Comparison of ENCODE assay signal across 15 mouse cellular contexts in genomic region chr3:42065093-42065935, GRCm38 (mm10).
A peak's percentile ranks its signal among the peaks of the same experiment; 100 is the strongest.
DNase-seq lines count a peak whose midpoint lies in the region; ATAC-seq and TF ChIP-seq lines count a peak whose summit lies in the region.
"Had no signal": no experiment of that assay in that cellular context is flagged by ENCODE, and none has a peak within 500 bp of the region (broad histone marks: within the 10 kb centered on the region; RNA-seq: fewer than 3 reads in every experiment).

No protein-coding gene starts in this region.

- no peak for ATAC-seq in embryonic facial prominence, embryonic 14.5 days (ENCODE audit: low read depth)
- peak; percentile 63 for ATAC-seq in hindbrain, embryonic 16.5 days
- ATAC-seq in midbrain, embryonic 16.5 days = peak; percentile 70; the same call in 1 of the 2 replicates
- ATAC-seq: liver, embryonic 12.5 days; lung, postnatal 0 days had no signal

- WGBS in embryonic facial prominence, embryonic 14.5 days = 31% methylated on average over 7 of the region's 7 CpGs
- 15% methylated on average over 7 of the region's 7 CpGs for WGBS in hindbrain, embryonic 16.5 days
- 16% methylated on average over 7 of the region's 7 CpGs for WGBS in midbrain, embryonic 16.5 days
- 56% methylated on average over 7 of the region's 7 CpGs for WGBS in kidney, adult 2 months

- no peaks in the 10 kb centered on the region for H3K9me3 ChIP-seq in embryonic facial prominence, embryonic 14.5 days (ENCODE audit: control insufficient read depth, low read length)
- no peaks in the 10 kb centered on the region for H3K9me3 ChIP-seq in hindbrain, embryonic 16.5 days (ENCODE audit: control insufficient read depth, low read length)
- H3K9me3 ChIP-seq in midbrain, embryonic 16.5 days (replicated peaks; ENCODE audit: control insufficient read depth, low read length, poor library complexity, severe bottlenecking) = no peaks in the 10 kb centered on the region
- H3K9me3 ChIP-seq: G1E; heart, embryonic 13.5 days; liver, embryonic 12.5 days had no signal

- no peak overlapping the region for H3K27ac ChIP-seq in embryonic facial prominence, embryonic 14.5 days (replicated peaks; ENCODE audit: low read depth, low read length)
- no peak overlapping the region for H3K27ac ChIP-seq in hindbrain, embryonic 16.5 days (ENCODE audit: low read depth, low read length)
- no peak overlapping the region for H3K27ac ChIP-seq in midbrain, embryonic 16.5 days (ENCODE audit: low read length)
- no peak overlapping the region for H3K27ac ChIP-seq in kidney, adult 2 months (ENCODE audit: insufficient read depth, low read depth, low read length)
- H3K27ac ChIP-seq: heart, embryonic 13.5 days; liver, embryonic 12.5 days had no signal

- no peak overlapping the region for H3K4me2 ChIP-seq in embryonic facial prominence, embryonic 14.5 days (ENCODE audit: low read depth, low read length)
- no peak overlapping the region for H3K4me2 ChIP-seq in hindbrain, embryonic 16.5 days (ENCODE audit: low read length)
- no peak overlapping the region for H3K4me2 ChIP-seq in midbrain, embryonic 16.5 days (ENCODE audit: low read length)
- H3K4me2 ChIP-seq: heart, embryonic 13.5 days; liver, embryonic 12.5 days had no signal

- no peak for TF ChIP-seq CTCF in brain, embryonic 14.5 days (IDR thresholded peaks at IDR 0.05; ENCODE audit: borderline replicate concordance, extremely low read depth, insufficient read depth, insufficient read length)
- no peak for TF ChIP-seq CTCF in kidney, adult 2 months (conservative IDR thresholded peaks at IDR 0.05; ENCODE audit: insufficient read depth, insufficient read length, low read depth, low read length)

- H3K4me1 ChIP-seq in embryonic facial prominence, embryonic 14.5 days (ENCODE audit: control insufficient read depth, insufficient read depth, low read length) = peaks cover 5% of the 10 kb centered on the region; the same call in 1 of the 2 replicates
- peaks cover 5% of the 10 kb centered on the region for H3K4me1 ChIP-seq in hindbrain, embryonic 16.5 days (ENCODE audit: control insufficient read depth, insufficient read depth, low read depth, low read length)
- 0 out of 2 replicates have a peak, but pooled peaks cover 4% of the 10 kb centered on the region for H3K4me1 ChIP-seq in midbrain, embryonic 16.5 days (ENCODE audit: control insufficient read depth, insufficient read depth, low read length)
- H3K4me1 ChIP-seq in kidney, adult 2 months (ENCODE audit: control insufficient read depth, insufficient read depth, low read length) = no peaks in the 10 kb centered on the region
- H3K4me1 ChIP-seq: heart, embryonic 13.5 days; liver, embryonic 12.5 days had no signal

- no peaks in the 10 kb centered on the region for H3K36me3 ChIP-seq in embryonic facial prominence, embryonic 14.5 days (ENCODE audit: control insufficient read depth, insufficient read depth, low read length)
- no peaks in the 10 kb centered on the region for H3K36me3 ChIP-seq in hindbrain, embryonic 16.5 days (ENCODE audit: control insufficient read depth, insufficient read depth, low read length)
- H3K36me3 ChIP-seq in midbrain, embryonic 16.5 days (ENCODE audit: control insufficient read depth, insufficient read depth, low read length) = no peaks in the 10 kb centered on the region
- no peaks in the 10 kb centered on the region for H3K36me3 ChIP-seq in kidney, adult 2 months (ENCODE audit: control insufficient read depth, insufficient read depth, low read length)
- H3K36me3 ChIP-seq: G1E; heart, embryonic 13.5 days; liver, embryonic 12.5 days had no signal

- no peaks in the 10 kb centered on the region for H3K27me3 ChIP-seq in embryonic facial prominence, embryonic 14.5 days (replicated peaks; ENCODE audit: control insufficient read depth, insufficient read depth, low read length)
- no peaks in the 10 kb centered on the region for H3K27me3 ChIP-seq in hindbrain, embryonic 16.5 days (replicated peaks; ENCODE audit: control insufficient read depth, insufficient read depth, low read length)
- no peaks in the 10 kb centered on the region for H3K27me3 ChIP-seq in midbrain, embryonic 16.5 days (ENCODE audit: control insufficient read depth, insufficient read depth, low read depth, low read length)
- H3K27me3 ChIP-seq in kidney, adult 2 months (replicated peaks; ENCODE audit: control insufficient read depth, insufficient read depth, low read length) = no peaks in the 10 kb centered on the region
- H3K27me3 ChIP-seq: heart, embryonic 13.5 days; liver, embryonic 12.5 days had no signal

- H3K4me3 ChIP-seq in embryonic facial prominence, embryonic 14.5 days (ENCODE audit: low read depth, low read length) = no peak overlapping the region
- H3K4me3 ChIP-seq in hindbrain, embryonic 16.5 days (ENCODE audit: low read length) = no peak overlapping the region
- H3K4me3 ChIP-seq in midbrain, embryonic 16.5 days (ENCODE audit: low read depth, low read length) = no peak overlapping the region
- no peak overlapping the region for H3K4me3 ChIP-seq in kidney, adult 2 months (ENCODE audit: insufficient read depth, low read depth, low read length)
- H3K4me3 ChIP-seq: erythroblast, embryonic 14.5 days; heart, embryonic 13.5 days; liver, embryonic 12.5 days had no signal

- peak; percentile 71 for DNase-seq in brain, embryonic 14.5 days (ENCODE audit: low read depth)
- DNase-seq in embryonic facial prominence, embryonic 14.5 days (ENCODE audit: low spot score) = peak; percentile 41
- no peak for DNase-seq in urinary bladder, postnatal 4 days (ENCODE audit: low spot score in 2 of 2)
- no peak for DNase-seq in gastrocnemius, adult 18-20 months (ENCODE audit: low spot score)
- DNase-seq in heart, adult 18-20 months = no peak
- no peak for DNase-seq in kidney, adult 2 months
- DNase-seq: adrenal gland, postnatal 14 days; gastrocnemius, postnatal 10 days had no signal

- no peak overlapping the region for H3K9ac ChIP-seq in embryonic facial prominence, embryonic 14.5 days (ENCODE audit: low read depth, low read length)
- no peak overlapping the region for H3K9ac ChIP-seq in hindbrain, embryonic 16.5 days (ENCODE audit: low read depth, low read length)
- no peak overlapping the region for H3K9ac ChIP-seq in midbrain, embryonic 16.5 days (ENCODE audit: low read depth, low read length)
- H3K9ac ChIP-seq: heart, embryonic 13.5 days; liver, embryonic 12.5 days had no signal

- no peak for TF ChIP-seq POLR2A in brain, embryonic 14.5 days (IDR thresholded peaks at IDR 0.05; ENCODE audit: borderline replicate concordance, extremely low read depth, insufficient read depth, insufficient read length, poor library complexity, severe bottlenecking)
- TF ChIP-seq POLR2A in kidney, adult 2 months (IDR thresholded peaks at IDR 0.05; ENCODE audit: low read depth, low read length) = no peak

Comparison
In these comparisons a context has a peak if more than half of its experiments do, and no peak if none do; other contexts are left out.
1. DNase-seq: peak in brain, embryonic 14.5 days (single experiment) and embryonic facial prominence, embryonic 14.5 days (single experiment); none in urinary bladder, postnatal 4 days (0 of 2), gastrocnemius, adult 18-20 months (single experiment), heart, adult 18-20 months (0 of 2) and kidney, adult 2 months (single experiment).